Mouse (Mus musculus): ENCODE results near the gene Litaf. TPM values are rescaled to one million over a fixed set of nuclear protein-coding genes. Genes with fewer than 3 reads are reported as not detected.
"Not testable (repeated sequence)": the region's sequence is repeated elsewhere in the genome, so short reads cannot be mapped to it uniquely, and the experiment has no call there.

Gene Litaf
- polyA plus RNA-seq, 1 experiment from 2014 or later, result 134 TPM

DNA sequence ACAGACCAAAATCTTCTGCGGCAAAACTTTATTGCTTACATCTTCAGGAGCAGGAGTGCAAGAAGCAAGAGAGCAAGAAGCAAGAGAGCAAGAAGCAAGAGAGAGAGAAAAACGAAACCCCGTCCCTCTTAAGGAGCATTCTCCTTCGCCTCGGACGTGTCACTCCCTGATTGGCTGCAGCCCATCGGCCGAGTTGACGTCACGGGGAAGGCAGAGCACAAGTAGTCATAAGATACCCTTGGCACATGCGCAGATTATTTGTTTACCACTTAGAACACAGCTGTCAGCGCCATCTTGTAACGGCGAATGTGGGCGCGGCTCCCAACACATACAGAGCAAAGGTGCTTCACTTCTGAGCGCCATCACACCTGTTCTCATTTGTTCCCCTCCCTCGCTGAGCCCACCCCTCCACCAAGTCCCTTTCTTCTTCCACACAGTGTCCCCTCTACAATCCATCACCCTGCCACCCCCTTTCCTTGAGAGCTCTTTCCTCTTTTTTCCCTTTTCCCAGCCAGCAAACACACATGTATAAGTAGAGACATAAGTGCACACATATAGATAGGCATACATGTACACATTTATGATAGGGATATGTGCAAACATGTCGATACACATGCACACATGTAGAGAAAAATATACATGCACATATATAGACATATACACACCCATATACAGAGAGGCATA, 52.4 kb downstream of the Litaf start:
- H3K4me3 ChIP-seq (ENCODE audit: low read length); H3K27me3 ChIP-seq (ENCODE audit: insufficient read depth, low read length); H3K4me2 ChIP-seq (replicated peaks; ENCODE audit: low read depth, low read length); H3K27ac ChIP-seq (ENCODE audit: low read length); ATAC-seq (ENCODE audit: low FRiP score, low TSS enrichment); H3K9me3 ChIP-seq (ENCODE audit: low read length); H3K36me3 ChIP-seq (ENCODE audit: insufficient read depth, low read length); H3K9ac ChIP-seq (replicated peaks; ENCODE audit: low read length): not testable (repeated sequence)
- peaks cover 28% of the 10 kb centered on the region for H3K4me1 ChIP-seq (ENCODE audit: insufficient read depth, low read length)
- 91% methylated on average over 11 of the region's 19 CpGs for WGBS

DNA sequence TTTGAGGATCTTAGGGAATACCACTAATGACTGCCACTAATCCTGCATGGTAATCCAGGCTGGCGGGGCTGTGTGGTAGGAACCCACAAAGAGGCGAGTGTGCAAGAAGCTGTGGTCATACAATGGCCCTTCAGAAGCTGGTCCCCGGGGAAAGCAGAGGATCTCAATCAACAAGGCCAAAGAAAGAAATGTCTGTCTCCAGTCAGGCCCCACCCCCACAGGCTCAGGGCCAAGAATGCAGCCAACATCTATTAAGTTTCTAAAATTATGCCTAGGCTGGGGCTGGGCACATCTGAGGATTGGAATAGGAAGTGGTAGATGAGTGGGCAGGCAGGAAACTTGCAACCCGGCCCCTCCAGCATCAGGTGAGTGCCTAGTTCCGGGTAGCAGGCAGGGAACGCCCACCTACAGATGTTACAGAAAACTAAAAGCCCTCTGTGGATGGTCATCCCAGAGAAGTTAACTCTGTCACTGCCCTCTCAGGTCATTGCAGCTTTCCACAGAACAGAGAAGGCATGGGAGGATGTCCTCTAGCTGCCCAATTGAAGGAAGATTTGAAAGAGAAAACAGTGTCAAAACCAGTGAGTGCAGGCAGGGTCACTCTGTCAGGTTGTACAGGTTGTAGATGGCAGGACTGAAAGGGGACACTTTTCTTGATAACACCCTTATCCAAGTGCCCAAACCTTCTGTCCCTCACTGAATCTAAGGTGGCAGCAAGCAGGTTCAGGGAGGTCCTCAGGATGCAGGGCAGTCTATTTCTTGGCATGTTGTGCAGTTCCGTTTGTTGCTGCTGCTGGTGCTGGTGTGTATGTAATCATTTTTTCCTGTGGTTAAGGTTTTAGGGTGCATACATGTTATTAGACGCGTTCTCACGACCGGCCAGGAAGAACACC, 53.1 kb downstream of the Litaf start:
- H3K4me3 ChIP-seq (ENCODE audit: low read length), result no peak overlapping the region
- 61% methylated on average over 11 of the region's 11 CpGs for WGBS

DNA sequence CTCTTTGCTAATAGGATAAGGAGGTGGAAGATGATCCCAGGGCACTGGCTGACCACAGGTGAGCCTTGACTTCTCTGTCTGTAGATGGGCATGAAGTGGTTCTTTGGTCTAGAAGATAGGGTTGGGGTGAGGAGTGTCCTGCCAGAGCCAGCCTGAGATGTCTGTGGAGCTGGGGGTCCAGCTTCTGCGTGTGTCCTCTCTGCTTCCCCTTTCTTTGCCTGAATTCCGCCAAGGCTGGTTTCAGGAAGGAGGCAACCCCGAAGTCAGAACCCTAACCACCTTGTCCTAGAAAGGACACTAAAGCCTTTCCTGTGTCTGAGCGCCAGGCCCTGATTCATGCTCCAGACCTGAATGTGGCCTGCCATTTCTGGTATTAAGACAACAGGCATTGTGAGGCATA, 54.0 kb downstream of the Litaf start:
- Histone ChIP-seq H3K4me3 (ENCODE audit: low read length) (no peak overlapping the region), H3K4me1 (ENCODE audit: insufficient read depth, low read length) (peaks cover 32% of the 10 kb centered on the region), H3K9me3 (ENCODE audit: low read length) (no peaks in the 10 kb centered on the region), H3K36me3 (ENCODE audit: insufficient read depth, low read length) (no peaks in the 10 kb centered on the region), H3K9ac (replicated peaks; ENCODE audit: low read length) (no peak overlapping the region), H3K27me3 (ENCODE audit: insufficient read depth, low read length) (no peaks in the 10 kb centered on the region), H3K27ac (ENCODE audit: low read length) (no peak overlapping the region), H3K4me2 (replicated peaks; ENCODE audit: low read depth, low read length) (no peak overlapping the region)
- no peak for ATAC-seq (ENCODE audit: low FRiP score, low TSS enrichment)
- 90% methylated on average over 4 of the region's 4 CpGs for WGBS

More for the DNA sequence above, 53.1 kb downstream of the Litaf start:
- no peak overlapping the region for H3K9ac ChIP-seq (replicated peaks; ENCODE audit: low read length)
- H3K36me3 ChIP-seq (ENCODE audit: insufficient read depth, low read length), result no peaks in the 10 kb centered on the region
- no peak for ATAC-seq (ENCODE audit: low FRiP score, low TSS enrichment)
- H3K27ac ChIP-seq (ENCODE audit: low read length), result no peak overlapping the region
- no peaks in the 10 kb centered on the region for H3K9me3 ChIP-seq (ENCODE audit: low read length)
- peaks cover 28% of the 10 kb centered on the region for H3K4me1 ChIP-seq (ENCODE audit: insufficient read depth, low read length)
- no peak overlapping the region for H3K4me2 ChIP-seq (replicated peaks; ENCODE audit: low read depth, low read length)
- H3K27me3 ChIP-seq (ENCODE audit: insufficient read depth, low read length), result no peaks in the 10 kb centered on the region

DNA sequence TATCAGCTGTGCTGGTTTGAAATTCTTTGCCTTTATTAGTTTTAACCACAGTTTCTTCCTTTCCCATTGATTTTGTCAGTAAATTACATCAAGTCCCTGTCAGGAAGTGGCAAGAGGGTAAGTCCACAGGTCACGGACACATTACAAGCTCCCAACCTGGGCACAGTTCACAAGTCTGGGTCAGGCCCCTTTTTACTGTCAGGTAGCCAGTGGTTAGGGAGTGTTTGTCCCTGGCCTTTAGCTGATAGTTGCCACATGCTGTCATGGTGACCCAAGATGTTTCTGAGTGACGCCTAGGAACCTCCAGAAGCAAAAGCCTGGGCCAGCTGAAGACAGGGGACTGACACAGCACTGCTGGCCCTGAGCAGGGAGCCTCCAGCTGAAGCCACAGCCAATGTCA, 54.8 kb downstream of the Litaf start:
- 0 out of 2 replicates have a peak overlapping the region, but pooled peaks have one; percentile 9 for H3K27ac ChIP-seq (ENCODE audit: low read length)
- no peaks in the 10 kb centered on the region for H3K36me3 ChIP-seq (ENCODE audit: insufficient read depth, low read length)
- no peak overlapping the region for H3K4me2 ChIP-seq (replicated peaks; ENCODE audit: low read depth, low read length)
- WGBS, result 64% methylated on average over 2 of the region's 2 CpGs
- no peaks in the 10 kb centered on the region for H3K27me3 ChIP-seq (ENCODE audit: insufficient read depth, low read length)
- H3K4me3 ChIP-seq (ENCODE audit: low read length), result no peak overlapping the region
- no peaks in the 10 kb centered on the region for H3K9me3 ChIP-seq (ENCODE audit: low read length)
- H3K9ac ChIP-seq (replicated peaks; ENCODE audit: low read length), result no peak overlapping the region
- no peak for ATAC-seq (ENCODE audit: low FRiP score, low TSS enrichment)
- H3K4me1 ChIP-seq (ENCODE audit: insufficient read depth, low read length), result peaks cover 33% of the 10 kb centered on the region

DNA sequence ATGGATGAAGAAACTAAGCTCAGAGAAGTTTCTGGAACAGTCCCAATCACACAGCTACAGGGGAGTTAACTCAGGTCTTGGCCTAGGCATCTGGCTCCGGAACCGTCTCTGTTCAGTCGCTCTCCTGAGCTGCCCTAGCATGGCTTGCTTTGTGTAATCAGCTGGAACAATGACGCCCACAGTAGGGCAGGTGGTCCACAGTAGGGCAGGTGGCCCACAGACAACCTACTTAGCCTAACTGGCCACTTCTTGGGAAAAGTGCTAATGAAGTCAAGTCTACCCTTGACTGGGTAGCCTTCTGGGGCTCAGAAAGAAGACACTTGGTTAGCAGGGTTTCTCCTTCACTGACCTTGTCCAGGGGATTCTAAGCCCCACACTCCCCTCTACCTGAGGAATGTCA, 55.7 kb downstream of the Litaf start:
- ATAC-seq (ENCODE audit: low FRiP score, low TSS enrichment), result no peak
- Histone ChIP-seq H3K4me3 (ENCODE audit: low read length) (no peak overlapping the region), H3K9me3 (ENCODE audit: low read length) (no peaks in the 10 kb centered on the region), H3K4me2 (replicated peaks; ENCODE audit: low read depth, low read length) (no peak overlapping the region), H3K27ac (ENCODE audit: low read length) (no peak overlapping the region), H3K9ac (replicated peaks; ENCODE audit: low read length) (no peak overlapping the region), H3K4me1 (ENCODE audit: insufficient read depth, low read length) (peaks cover 37% of the 10 kb centered on the region), H3K36me3 (ENCODE audit: insufficient read depth, low read length) (no peaks in the 10 kb centered on the region), H3K27me3 (ENCODE audit: insufficient read depth, low read length) (no peaks in the 10 kb centered on the region)
- WGBS, result 87% methylated on average over 4 of the region's 4 CpGs

DNA sequence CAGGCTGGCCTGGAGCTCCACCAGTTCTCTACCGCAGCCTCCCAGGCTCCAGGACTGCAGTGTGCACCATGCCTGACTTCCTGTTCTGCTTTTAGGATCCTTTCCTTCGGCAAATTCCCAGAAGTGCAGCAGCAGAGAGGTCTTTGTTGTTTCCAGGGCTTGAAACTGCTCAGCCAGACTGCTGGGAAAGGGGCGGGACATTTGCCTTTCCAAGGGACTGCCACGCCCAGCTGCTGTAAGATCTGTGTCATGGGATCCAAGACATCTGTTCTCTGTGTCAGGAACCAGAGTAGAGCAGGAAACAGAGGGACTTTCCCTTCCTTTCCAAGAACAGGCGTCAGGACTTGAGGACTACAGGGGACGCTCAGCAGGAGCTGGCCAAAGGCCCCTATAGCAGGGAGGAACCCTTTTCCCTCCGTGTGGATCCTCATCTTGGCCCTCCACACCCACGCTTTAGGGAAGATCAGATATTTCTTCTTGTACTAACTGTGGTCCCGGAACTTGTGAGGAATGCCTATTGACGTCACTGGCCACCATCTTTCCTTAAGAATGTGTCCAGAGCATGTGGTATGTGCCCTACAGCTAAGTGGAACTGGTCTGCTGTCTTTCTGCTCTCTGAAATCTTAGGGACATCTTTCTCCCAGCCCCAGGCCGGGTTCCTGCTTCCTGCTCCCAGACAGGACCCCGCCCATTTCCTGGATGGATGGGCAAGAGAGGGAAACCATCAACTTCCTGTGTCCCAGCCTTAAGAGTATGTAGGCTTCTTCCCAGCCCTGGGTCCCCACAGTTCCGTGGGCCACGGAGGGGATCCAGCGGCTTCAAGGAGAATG, 57.6 kb downstream of the Litaf start:
- Histone ChIP-seq H3K27ac (ENCODE audit: low read length) (peak overlapping the region; percentile 99), H3K27me3 (ENCODE audit: insufficient read depth, low read length) (no peaks in the 10 kb centered on the region), H3K4me2 (replicated peaks; ENCODE audit: low read depth, low read length) (peak overlapping the region; percentile 49), H3K4me1 (ENCODE audit: insufficient read depth, low read length) (peaks cover 37% of the 10 kb centered on the region), H3K36me3 (ENCODE audit: insufficient read depth, low read length) (no peaks in the 10 kb centered on the region), H3K4me3 (ENCODE audit: low read length) (peak overlapping the region; percentile 10), H3K9me3 (ENCODE audit: low read length) (no peaks in the 10 kb centered on the region), H3K9ac (replicated peaks; ENCODE audit: low read length) (peak overlapping the region; percentile 61)
- 13% methylated on average over 15 of the region's 15 CpGs for WGBS
- peak; percentile 94 for ATAC-seq (ENCODE audit: low FRiP score, low TSS enrichment)

DNA sequence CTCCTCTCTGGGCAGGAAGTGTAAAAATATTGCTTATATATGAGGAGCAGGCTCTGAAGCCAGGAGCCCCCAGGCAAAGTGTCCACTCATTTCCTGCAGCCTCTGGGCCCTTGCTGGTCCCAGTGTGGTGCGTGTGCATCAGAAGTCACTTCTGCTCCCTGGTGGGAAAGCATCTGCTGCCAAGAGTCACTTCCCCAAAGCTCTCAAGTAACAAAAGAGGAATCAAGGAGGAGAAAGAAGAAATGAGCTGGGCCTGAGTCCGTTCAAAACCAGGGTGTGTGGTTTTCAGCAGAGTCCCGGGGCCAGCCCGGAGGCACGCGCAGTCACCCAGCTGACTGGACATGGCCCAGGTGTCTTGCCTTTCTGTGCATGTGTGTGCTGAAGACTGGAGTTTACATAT, 59.9 kb downstream of the Litaf start:
- Histone ChIP-seq H3K4me1 (ENCODE audit: insufficient read depth, low read length) (peaks cover 35% of the 10 kb centered on the region), H3K9ac (replicated peaks; ENCODE audit: low read length) (0 out of 2 replicates have a peak overlapping the region, but pooled peaks have one; percentile 2), H3K27me3 (ENCODE audit: insufficient read depth, low read length) (no peaks in the 10 kb centered on the region), H3K4me3 (ENCODE audit: low read length) (no peak overlapping the region), H3K9me3 (ENCODE audit: low read length) (no peaks in the 10 kb centered on the region), H3K36me3 (ENCODE audit: insufficient read depth, low read length) (no peaks in the 10 kb centered on the region), H3K27ac (ENCODE audit: low read length) (peak overlapping the region; percentile 19; the same call in 1 of the 2 replicates), H3K4me2 (replicated peaks; ENCODE audit: low read depth, low read length) (no peak overlapping the region)
- 77% methylated on average over 6 of the region's 6 CpGs for WGBS
- ATAC-seq (ENCODE audit: low FRiP score, low TSS enrichment), result no peak

DNA sequence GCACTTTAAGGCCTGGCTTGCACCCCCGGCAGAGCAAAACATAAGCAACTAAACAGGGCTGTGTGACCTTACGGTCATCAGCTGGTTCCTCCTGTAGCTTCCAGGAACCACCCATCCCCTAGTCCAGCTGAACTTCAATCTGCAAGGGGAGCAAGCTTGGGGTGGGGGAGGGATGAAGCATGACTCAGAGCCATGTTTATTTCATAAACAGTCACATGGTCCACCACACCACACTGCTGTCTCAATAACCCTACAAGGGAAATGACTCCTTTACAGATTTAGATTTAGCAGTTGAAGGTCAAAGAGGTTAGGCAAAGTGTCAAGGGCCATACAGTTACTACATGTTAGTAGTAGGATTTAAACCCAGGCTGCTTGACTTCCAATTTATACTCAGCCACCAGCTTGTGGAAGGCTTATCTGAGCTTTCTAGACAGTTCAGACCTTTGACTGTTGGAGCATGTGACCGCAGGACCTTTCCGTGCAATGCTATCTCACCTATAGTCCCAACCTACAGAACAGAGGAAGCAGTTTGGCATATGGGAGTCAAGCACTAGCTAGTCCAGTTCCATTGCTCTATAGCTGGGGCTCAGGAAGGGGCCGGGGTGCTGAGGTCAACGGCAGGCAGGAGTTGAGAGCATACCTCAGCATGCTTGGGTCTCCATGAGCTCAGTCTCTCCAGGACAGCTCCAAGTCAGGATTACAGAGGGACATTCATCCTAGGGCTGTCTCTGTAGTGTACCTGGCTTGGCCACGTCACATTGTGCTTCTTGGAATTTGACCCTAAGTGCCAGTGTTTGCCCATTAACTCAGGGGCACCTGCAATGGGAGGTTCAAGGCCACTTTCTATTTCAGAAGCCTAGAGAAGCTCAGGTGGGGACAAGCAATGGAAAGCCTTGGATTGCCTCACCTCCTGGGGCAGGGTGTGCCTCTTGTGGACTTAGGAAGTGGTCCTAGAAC, 64.0 kb downstream of the Litaf start:
- no peak overlapping the region for H3K27ac ChIP-seq (ENCODE audit: low read length)
- H3K4me3 ChIP-seq (ENCODE audit: low read length), result no peak overlapping the region
- H3K4me2 ChIP-seq (replicated peaks; ENCODE audit: low read depth, low read length), result no peak overlapping the region
- peaks cover 11% of the 10 kb centered on the region; the same call in 1 of the 2 replicates for H3K4me1 ChIP-seq (ENCODE audit: insufficient read depth, low read length)
- 76% methylated on average over 7 of the region's 7 CpGs for WGBS
- H3K9me3 ChIP-seq (ENCODE audit: low read length), result no peaks in the 10 kb centered on the region
- H3K9ac ChIP-seq (replicated peaks; ENCODE audit: low read length), result no peak overlapping the region
- no peaks in the 10 kb centered on the region for H3K36me3 ChIP-seq (ENCODE audit: insufficient read depth, low read length)
- H3K27me3 ChIP-seq (ENCODE audit: insufficient read depth, low read length), result no peaks in the 10 kb centered on the region
- ATAC-seq (ENCODE audit: low FRiP score, low TSS enrichment), result 0 out of 2 replicates have a peak, but pooled peaks have one; percentile 17

DNA sequence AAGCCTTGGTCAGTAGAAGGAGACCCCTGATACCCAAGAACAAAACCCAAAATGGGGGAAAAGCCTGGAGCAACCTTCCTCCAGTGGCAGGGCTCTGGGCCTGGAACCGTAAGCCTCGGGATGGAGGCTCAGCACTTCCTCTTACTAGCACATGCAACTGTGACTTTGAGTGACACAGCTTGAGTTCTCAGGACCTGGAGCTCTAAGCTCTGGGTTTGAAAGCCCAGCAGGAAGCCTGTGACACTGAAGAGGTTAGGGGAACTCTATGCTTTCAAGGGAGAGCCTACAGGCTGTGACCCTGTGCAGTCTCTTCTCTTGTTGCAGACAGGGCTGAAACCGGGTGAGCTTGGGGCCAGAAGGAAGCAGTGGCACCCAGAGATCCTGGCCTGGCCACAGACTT, 66.1 kb downstream of the Litaf start:
- H3K27me3 ChIP-seq (ENCODE audit: insufficient read depth, low read length), result no peaks in the 10 kb centered on the region
- no peak overlapping the region for H3K9ac ChIP-seq (replicated peaks; ENCODE audit: low read length)
- H3K36me3 ChIP-seq (ENCODE audit: insufficient read depth, low read length), result no peaks in the 10 kb centered on the region
- 64% methylated on average over 3 of the region's 3 CpGs for WGBS
- no peaks in the 10 kb centered on the region for H3K9me3 ChIP-seq (ENCODE audit: low read length)
- H3K4me3 ChIP-seq (ENCODE audit: low read length), result no peak overlapping the region
- no peak for ATAC-seq (ENCODE audit: low FRiP score, low TSS enrichment)
- 0 out of 2 replicates have a peak, but pooled peaks cover 6% of the 10 kb centered on the region for H3K4me1 ChIP-seq (ENCODE audit: insufficient read depth, low read length)
- no peak overlapping the region for H3K27ac ChIP-seq (ENCODE audit: low read length)
- H3K4me2 ChIP-seq (replicated peaks; ENCODE audit: low read depth, low read length), result no peak overlapping the region
